Mouse (Mus musculus) brain, embryonic 14.5 days (tissue): ENCODE measurements around the gene Ovol1.

Source experiments
- CTCF ChIP-seq: fragments of 200-500 bp; IDR thresholded peaks from 2 replicates; pipeline ENCODE4 v1.5.1; 2012; ENCODE audit warnings: inconsistent platforms, mild to moderate bottlenecking, moderate library complexity, borderline replicate concordance; ENCODE audit not compliant: insufficient read depth, insufficient read length; ENCODE audit errors: extremely low read depth
- POLR2A ChIP-seq: fragments of 200-500 bp; IDR thresholded peaks from 2 replicates; pipeline ENCODE4 v1.6.1; 2012; ENCODE audit warnings: mild to moderate bottlenecking, inconsistent platforms, borderline replicate concordance; ENCODE audit not compliant: poor library complexity, insufficient read depth, insufficient read length, severe bottlenecking; ENCODE audit errors: extremely low read depth

- TF ChIP-seq POLR2A (no peak), CTCF (no peak)
These were observed 1.2 kb downstream of the Ovol1 start for GRCm38 (mm10) chr19:5559229-5559628.
